Mouse (Mus musculus) cerebellum, adult 11-12 months (tissue): ENCODE measurements at regions not wholly inside any gene's neighbourhood (a gene's known extent, or its start where the extent isn't known, plus 50 kb on each side); places are given as distances from the start of the nearest gene placed in this dataset.

Experiments
- DNase-seq: peaks from one replicate; pipeline ENCODE4 v3.0.0; 2022

DNA sequence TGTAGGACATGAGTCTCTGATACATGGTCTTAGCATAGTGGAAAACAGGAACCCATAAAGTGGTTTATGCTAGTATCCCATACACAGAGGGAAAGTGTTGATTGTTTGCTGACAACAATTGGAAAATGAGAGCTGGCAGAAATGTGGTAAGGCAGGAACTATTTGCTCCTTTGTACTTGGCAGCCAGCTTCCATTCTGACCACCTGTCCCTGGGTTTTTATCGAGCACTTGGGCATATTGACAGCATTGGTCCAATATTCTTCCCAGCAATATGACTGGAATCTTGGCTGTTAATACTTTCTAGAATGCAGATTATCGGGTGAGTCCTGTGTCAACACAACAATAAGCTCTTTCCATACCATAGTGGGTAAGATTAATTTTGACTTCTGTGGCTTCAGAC is 67.7 kb downstream of the Sult1c2 start:
- peak; percentile 50 for DNase-seq

DNA sequence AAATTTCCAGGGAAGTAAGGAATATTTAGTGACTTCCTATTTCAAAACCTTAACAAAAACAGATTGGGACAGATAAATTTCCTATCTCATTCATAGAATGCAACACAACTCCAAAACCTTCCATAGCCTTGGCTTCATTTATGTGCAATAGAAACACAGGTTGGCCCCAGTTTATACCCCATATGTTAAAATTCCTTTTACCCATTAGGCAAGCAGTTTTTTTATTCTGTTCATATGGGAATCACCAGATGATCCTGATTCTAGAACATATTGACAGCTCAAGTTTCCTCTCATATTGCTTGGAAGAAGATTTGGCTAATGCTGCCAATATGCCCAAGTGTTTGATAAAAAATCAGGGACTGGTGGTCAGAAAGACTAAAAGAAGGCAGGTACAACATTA is 71.8 kb upstream of the Sgo1 start:
- no peak for DNase-seq

- DNase-seq, result peak; percentile 92
These were observed 56.9 kb upstream of the Sgo1 start for GRCm38 (mm10) chr17:53745950-53746469.
